Mouse (Mus musculus) CH12.LX (cell line): Measurements from ENCODE around the gene Gm10563. TPM values are rescaled to one million over a fixed set of nuclear protein-coding genes. Genes with fewer than 3 reads are reported as not detected.

Source experiments
- DNase-seq: peaks from one replicate; pipeline ENCODE4 v3.0.0-alpha.2; 2013; ENCODE audit errors: extremely low read depth
- H3K27ac ChIP-seq: 2 replicates; pipeline ENCODE4 v1.5.1; 2012; ENCODE audit warnings: low read depth, mild to moderate bottlenecking, control low read depth, moderate library complexity; ENCODE audit not compliant: insufficient read depth
- H3K27me3 ChIP-seq: replicated peaks from 2 replicates; pipeline ENCODE3; 2012; ENCODE audit warnings: inconsistent platforms
- H3K36me3 ChIP-seq, 2 experiments: replicated peaks in 1 of 2; 2 replicates each; pipeline versions ENCODE3 to v1.6.1; 2012; ENCODE audit warnings: inconsistent platforms in 1 of 2, low read length in 1 of 2, mild to moderate bottlenecking in 1 of 2, mixed read lengths in 1 of 2, moderate library complexity in 1 of 2; ENCODE audit not compliant: control insufficient read depth in 1 of 2, insufficient read depth in 1 of 2
- H3K4me1 ChIP-seq, 2 experiments: 2 replicates each; pipeline ENCODE4 v1.6.1; 2012; ENCODE audit warnings: inconsistent platforms in 1 of 2, moderate library complexity in 1 of 2; ENCODE audit not compliant: insufficient read depth in 2 of 2, control insufficient read depth in 1 of 2
- H3K4me2 ChIP-seq: 2 replicates; pipeline ENCODE4 v1.6.1; 2012; ENCODE audit warnings: low read depth, mild to moderate bottlenecking, control low read depth; ENCODE audit not compliant: poor library complexity, insufficient read depth, severe bottlenecking
- H3K4me3 ChIP-seq, 3 experiments: fragments of 150-350 bp in 1 of 3; sonication (generic) in 1 of 3; replicated peaks in 1 of 3; 2 replicates each; pipeline versions ENCODE3 to v1.5.1; 2011 to 2012; ENCODE audit warnings: low read depth in 2 of 3, low read length in 2 of 3, mild to moderate bottlenecking in 2 of 3, moderate library complexity in 2 of 3, control low read depth in 1 of 3, improper control_type of control experiment in 1 of 3, inconsistent platforms in 1 of 3, mixed read lengths in 1 of 3; ENCODE audit not compliant: poor library complexity in 1 of 3
- H3K79me2 ChIP-seq: replicated peaks from 2 replicates; pipeline ENCODE4 v1.6.1; 2012; ENCODE audit warnings: mild to moderate bottlenecking, moderate library complexity; ENCODE audit not compliant: control insufficient read depth, poor library complexity, insufficient read depth, severe bottlenecking; ENCODE audit errors: extremely low read depth
- H3K9ac ChIP-seq: 2 replicates; pipeline ENCODE4 v1.6.1; 2012; ENCODE audit warnings: low read depth, mild to moderate bottlenecking, control low read depth, moderate library complexity; ENCODE audit not compliant: insufficient read depth
- H3K9me3 ChIP-seq: replicated peaks from 2 replicates; pipeline ENCODE3; 2012; ENCODE audit warnings: low read length, inconsistent platforms, mixed read lengths
- BHLHE40 ChIP-seq: IDR thresholded peaks from 2 replicates; pipeline ENCODE4 v1.6.1; 2011; ENCODE audit warnings: mild to moderate bottlenecking, low read depth, low read length, improper control_type of control experiment
- ETS1 ChIP-seq: conservative IDR thresholded peaks from 2 replicates; pipeline ENCODE4 v1.6.1; 2012; ENCODE audit warnings: low read depth, mild to moderate bottlenecking, inconsistent platforms, low read length, improper control_type of control experiment, moderate library complexity
- GABPA ChIP-seq: IDR thresholded peaks from 2 replicates; pipeline ENCODE4 v1.6.1; 2012; ENCODE audit warnings: low read depth, low read length, improper control_type of control experiment, inconsistent platforms; ENCODE audit not compliant: insufficient replicate concordance
- HCFC1 ChIP-seq: IDR thresholded peaks from 2 replicates; pipeline ENCODE4 v1.6.1; 2012; ENCODE audit warnings: low read depth, mild to moderate bottlenecking, inconsistent platforms, low read length, improper control_type of control experiment
- JUND ChIP-seq: conservative IDR thresholded peaks from 2 replicates; pipeline ENCODE4 v1.6.1; 2011; ENCODE audit warnings: low read depth, low read length, improper control_type of control experiment
- MAFK ChIP-seq: IDR thresholded peaks from 2 replicates; pipeline ENCODE4 v1.6.1; 2011; ENCODE audit warnings: low read length, improper control_type of control experiment; ENCODE audit not compliant: insufficient replicate concordance
- MEF2A ChIP-seq: IDR thresholded peaks from 2 replicates; pipeline ENCODE4 v1.6.1; 2014; ENCODE audit warnings: low read depth, mild to moderate bottlenecking, inconsistent platforms, low read length, improper control_type of control experiment, borderline replicate concordance
- PAX5 ChIP-seq: IDR thresholded peaks from 2 replicates; pipeline ENCODE4 v1.6.1; 2012; ENCODE audit warnings: low read length, inconsistent platforms, mixed read lengths
- POLR2AphosphoS2 ChIP-seq: IDR thresholded peaks from 2 replicates; pipeline ENCODE4 v1.6.1; 2011; ENCODE audit warnings: low read depth, low read length, improper control_type of control experiment
- RAD21 ChIP-seq: IDR thresholded peaks from 2 replicates; pipeline ENCODE4 v1.6.1; 2011; ENCODE audit warnings: low read depth, mild to moderate bottlenecking, low read length, improper control_type of control experiment, moderate library complexity
- SIN3A ChIP-seq: IDR thresholded peaks from 2 replicates; pipeline ENCODE4 v1.6.1; 2012; ENCODE audit warnings: low read length, improper control_type of control experiment, inconsistent platforms
- TBP ChIP-seq: conservative IDR thresholded peaks from 2 replicates; pipeline ENCODE4 v1.6.1; 2011; ENCODE audit warnings: low read depth, low read length, improper control_type of control experiment
- TCF12 ChIP-seq: IDR thresholded peaks from 2 replicates; pipeline ENCODE4 v1.6.1; 2014; ENCODE audit warnings: low read depth, mild to moderate bottlenecking, inconsistent platforms, low read length, improper control_type of control experiment
- UBTF ChIP-seq: IDR thresholded peaks from 2 replicates; pipeline ENCODE4 v1.6.1; 2012; ENCODE audit warnings: low read depth, mild to moderate bottlenecking, inconsistent platforms, low read length, improper control_type of control experiment, moderate library complexity
- ZMIZ1 ChIP-seq: IDR thresholded peaks from 2 replicates; pipeline ENCODE4 v1.6.1; 2012; ENCODE audit warnings: low read depth, mild to moderate bottlenecking, inconsistent platforms, low read length, improper control_type of control experiment
- ZNF384 ChIP-seq: IDR thresholded peaks from 2 replicates; pipeline ENCODE4 v1.6.1; 2012; ENCODE audit warnings: low read depth, low read length, improper control_type of control experiment, inconsistent platforms
- dilution Hi-C: fragments of 300-500 bp; cut with MboI; formaldehyde crosslinking; loops from 2 replicates; pipeline ENCODE4 v1.14.3; 2020; ENCODE audit warnings: low sequenced_read_pairs; ENCODE audit not compliant: extremely low pct_unique_long_range_greater_than_20kb, extremely low pct_ligation_motif_present
- in situ Hi-C: fragments of 300-500 bp; cut with MboI; formaldehyde crosslinking; loops from 3 replicates; pipeline ENCODE4 v1.14.3; 2019; ENCODE audit warnings: low sequenced_read_pairs, low pct_ligation_motif_present, low pct_unique_long_range_greater_than_20kb, mixed read lengths
- polyA plus RNA-seq: library from polyadenylated mRNA; unstranded; fragments of >175 nt; gene quantifications from 2 replicates; pipeline ENCODE4 v1.2.1, GENCODE M21; 2012; ENCODE audit warnings: low read depth; ENCODE audit not compliant: insufficient read length
- total RNA-seq, 2 experiments: library from RNA; depleted of rRNA; stranded (reverse); fragments of 300-350 nt in 1 of 2; fragments of >200 nt in 1 of 2; gene quantifications; 2 replicates each; pipeline ENCODE4 v1.2.3; 2012 to 2014

Gm10563 gene
- total and polyA plus RNA-seq, 3 experiments: not detected

DNA sequence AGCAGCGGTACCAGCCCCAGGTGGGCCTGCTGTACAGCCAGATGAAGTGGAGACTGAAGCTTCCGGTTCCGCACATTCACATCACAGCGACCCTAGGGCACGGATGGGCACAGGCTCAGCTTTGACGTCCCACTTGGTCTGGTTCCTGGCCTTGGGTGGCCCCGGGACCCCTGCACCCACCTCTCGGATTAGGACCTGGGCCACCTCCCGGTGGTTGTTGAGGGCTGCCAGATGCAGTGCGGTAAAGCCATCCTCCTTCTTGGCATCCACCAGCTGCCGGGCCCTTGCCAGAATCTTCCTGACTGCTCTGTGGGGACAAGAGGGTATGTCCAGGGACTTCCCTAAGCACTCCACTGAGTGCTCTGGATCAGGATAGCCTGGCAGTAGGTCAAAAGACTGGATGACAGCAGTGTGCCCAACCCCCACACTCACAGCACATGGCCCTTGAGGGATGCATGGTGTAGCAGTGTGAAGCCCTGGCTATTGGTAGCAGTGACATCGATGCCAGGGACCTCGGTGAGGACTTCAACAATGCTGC, 11.1 kb upstream of the Gm10563 start:
- no peak overlapping the region for H3K4me3 ChIP-seq
- H3K9ac ChIP-seq: no peak overlapping the region
- dilution Hi-C loops: no loop called here
- H3K27ac ChIP-seq: no peak overlapping the region
- H3K79me2 ChIP-seq: no peaks in the 10 kb centered on the region
- H3K4me2 ChIP-seq: no peak overlapping the region
- peaks cover 94 to 99% of the 10 kb centered on the region in 2 experiments for H3K36me3 ChIP-seq
- no peak for DNase-seq
- no peaks in the 10 kb centered on the region for H3K27me3 ChIP-seq
- H3K9me3 ChIP-seq: no peaks in the 10 kb centered on the region
- TF ChIP-seq ETS1: no peak
- no peak for TF ChIP-seq MEF2A
- TF ChIP-seq ZNF384: no peak
- TF ChIP-seq JUND: no peak
- no peak for TF ChIP-seq MAFK
- TF ChIP-seq POLR2AphosphoS2: no peak
- TF ChIP-seq GABPA: no peak
- TF ChIP-seq ZMIZ1: no peak
- TF ChIP-seq PAX5: no peak
- no peak for TF ChIP-seq BHLHE40
- no peak for TF ChIP-seq UBTF
- no peak for TF ChIP-seq RAD21
- TF ChIP-seq TBP: no peak
- TF ChIP-seq SIN3A: no peak
- no peak for TF ChIP-seq HCFC1
- in situ Hi-C loops: no loop called here
- H3K4me1 ChIP-seq: peaks cover 3 to 5% of the 10 kb centered on the region in 2 experiments; a peak in 3 of 4 replicates

- TF ChIP-seq TCF12 (0 out of 2 replicates have a peak, but pooled peaks have one; percentile 11), SIN3A (no peak)
- Histone ChIP-seq H3K9ac (no peak overlapping the region), H3K36me3 (peaks cover 96 to 100% of the 10 kb centered on the region in 2 experiments), H3K27me3 (no peaks in the 10 kb centered on the region), H3K9me3 (no peaks in the 10 kb centered on the region), H3K4me2 (no peak overlapping the region; the same call in 1 of the 2 replicates), H3K27ac (no peak overlapping the region), H3K79me2 (no peaks in the 10 kb centered on the region), H3K4me3 (peak overlapping the region in 2 of 3 experiments; percentile 24 to 27), H3K4me1 (peaks cover 3 to 5% of the 10 kb centered on the region in 2 experiments; a peak in 3 of 4 replicates)
- dilution Hi-C loops: no loop called here
- in situ Hi-C loops: no loop called here
- DNase-seq: peak; percentile 27
Observed at GRCm38 (mm10) chr4:155654456-155655298, 9.5 kb upstream of the Gm10563 start.
